Mouse (Mus musculus): Measurements from ENCODE around the gene Add3. TPM values are rescaled to one million over a fixed set of nuclear protein-coding genes. Genes with fewer than 3 reads are reported as not detected.

Gene Add3
- polyA plus RNA-seq, 1 experiment from 2014 or later = 40.2 TPM

- Histone ChIP-seq H3K36me3 (no peaks in the 10 kb centered on the region), H3K4me2 (no peak overlapping the region), H3K9me3 (replicated peaks) (no peaks in the 10 kb centered on the region), H3K4me3 (replicated peaks) (no peak overlapping the region), H3K27ac (replicated peaks) (no peak overlapping the region), H3K4me1 (no peaks in the 10 kb centered on the region), H3K9ac (replicated peaks) (no peak overlapping the region), H3K27me3 (replicated peaks) (no peaks in the 10 kb centered on the region)
- ATAC-seq (ENCODE audit: low FRiP score) = no peak
- 88% methylated on average over 8 of the region's 8 CpGs for WGBS
These were observed 20.9 kb upstream of the Add3 start for GRCm38 (mm10) chr19:53119255-53119795.

- ATAC-seq (ENCODE audit: low FRiP score) = no peak
- H3K9me3 ChIP-seq (replicated peaks) = no peaks in the 10 kb centered on the region
- H3K4me1 ChIP-seq = no peaks in the 10 kb centered on the region
- no peaks in the 10 kb centered on the region for H3K36me3 ChIP-seq
- no peak overlapping the region for H3K4me3 ChIP-seq (replicated peaks)
- WGBS = 77% methylated on average over 3 of the region's 3 CpGs
- H3K4me2 ChIP-seq = no peak overlapping the region
- H3K27ac ChIP-seq (replicated peaks) = no peak overlapping the region
- H3K27me3 ChIP-seq (replicated peaks) = no peaks in the 10 kb centered on the region
- H3K9ac ChIP-seq (replicated peaks) = no peak overlapping the region
These were observed 19.8 kb upstream of the Add3 start for GRCm38 (mm10) chr19:53120483-53120882.

GRCm38 (mm10) chr19:53122641-53123241 lies 17.5 kb upstream of the Add3 start:
- Histone ChIP-seq H3K36me3 (no peaks in the 10 kb centered on the region), H3K9me3 (replicated peaks) (no peaks in the 10 kb centered on the region), H3K27ac (replicated peaks) (no peak overlapping the region), H3K9ac (replicated peaks) (no peak overlapping the region), H3K4me1 (no peaks in the 10 kb centered on the region), H3K4me3 (replicated peaks) (no peak overlapping the region), H3K27me3 (replicated peaks) (no peaks in the 10 kb centered on the region), H3K4me2 (no peak overlapping the region)
- ATAC-seq (ENCODE audit: low FRiP score) = no peak
- 89% methylated on average over 6 of the region's 6 CpGs for WGBS

DNA sequence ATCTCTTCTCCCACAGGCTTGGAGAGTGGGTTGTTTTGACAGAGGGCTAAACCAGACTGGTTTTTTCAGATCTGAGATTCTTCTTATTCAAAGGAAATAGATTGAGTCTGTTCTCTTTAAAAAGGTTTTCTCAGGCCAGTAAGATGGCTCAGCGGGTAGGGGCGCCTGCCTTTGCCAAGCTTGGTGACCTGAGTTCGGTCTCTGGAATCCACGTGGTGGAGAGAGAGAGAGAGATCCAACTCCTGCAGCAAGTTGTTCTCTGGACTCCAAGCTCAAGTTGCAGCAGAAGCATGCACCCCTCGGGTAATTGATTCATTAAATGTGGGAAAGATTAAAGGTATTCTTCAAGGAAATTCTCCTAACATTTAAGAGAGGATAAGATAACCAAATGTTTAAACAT lies 16.9 kb upstream of the Add3 start:
- Histone ChIP-seq H3K4me1 (no peaks in the 10 kb centered on the region), H3K9me3 (replicated peaks) (no peaks in the 10 kb centered on the region), H3K36me3 (no peaks in the 10 kb centered on the region), H3K27ac (replicated peaks) (no peak overlapping the region), H3K4me3 (replicated peaks) (no peak overlapping the region), H3K27me3 (replicated peaks) (no peaks in the 10 kb centered on the region), H3K9ac (replicated peaks) (no peak overlapping the region), H3K4me2 (no peak overlapping the region)
- ATAC-seq (ENCODE audit: low FRiP score) = no peak
- WGBS = 76% methylated on average over 5 of the region's 5 CpGs

DNA sequence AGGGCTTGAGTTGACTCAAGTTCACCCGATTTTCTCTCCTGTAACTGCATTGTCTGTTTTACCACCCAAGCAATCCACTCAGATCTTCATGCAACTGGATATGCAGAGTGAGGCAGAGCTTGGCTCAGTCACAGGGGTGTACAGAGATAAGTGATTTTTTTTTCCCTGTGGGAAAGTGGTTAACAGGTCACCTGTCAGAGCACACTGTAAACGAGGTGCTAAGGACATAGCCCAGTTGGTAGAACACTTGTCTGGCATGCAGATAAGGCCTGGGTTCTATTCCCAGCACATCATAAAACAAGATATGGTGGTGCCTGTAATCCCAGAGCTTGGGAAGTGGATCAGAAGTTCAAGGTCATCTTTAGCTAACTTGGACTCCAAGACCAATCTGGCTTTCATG lies 14.6 kb upstream of the Add3 start:
- Histone ChIP-seq H3K4me3 (replicated peaks) (no peak overlapping the region), H3K9me3 (replicated peaks) (no peaks in the 10 kb centered on the region), H3K4me1 (no peaks in the 10 kb centered on the region), H3K27ac (replicated peaks) (no peak overlapping the region), H3K9ac (replicated peaks) (no peak overlapping the region), H3K27me3 (replicated peaks) (0 out of 2 replicates have a peak, but pooled peaks cover 2% of the 10 kb centered on the region), H3K4me2 (no peak overlapping the region), H3K36me3 (no peaks in the 10 kb centered on the region)
- no peak for ATAC-seq (ENCODE audit: low FRiP score)
- 83% methylated on average over 2 of the region's 2 CpGs for WGBS

DNA sequence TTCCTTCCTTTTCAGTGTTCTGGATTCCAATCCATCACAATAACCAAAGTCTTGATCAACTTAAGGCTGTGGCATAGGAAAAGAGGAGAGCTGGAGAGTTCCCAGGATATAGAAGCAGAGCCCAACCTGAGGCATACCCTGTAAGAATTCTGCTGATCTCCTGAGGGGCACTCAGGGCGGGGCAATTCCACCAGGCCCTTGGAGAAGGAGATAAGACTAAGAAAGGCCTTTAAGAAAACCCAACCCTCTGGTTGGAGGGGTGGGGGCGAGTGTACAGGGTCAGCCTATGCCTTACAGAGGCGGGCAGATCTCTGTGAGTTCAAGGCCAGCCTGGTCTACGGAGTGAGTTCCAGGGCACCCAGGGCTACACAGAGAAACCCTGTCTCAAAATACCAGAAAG lies 13.7 kb upstream of the Add3 start:
- WGBS = 92% methylated on average over 3 of the region's 4 CpGs
- H3K4me1 ChIP-seq = no peaks in the 10 kb centered on the region
- H3K9ac ChIP-seq (replicated peaks) = no peak overlapping the region
- H3K9me3 ChIP-seq (replicated peaks) = no peaks in the 10 kb centered on the region
- H3K4me2 ChIP-seq = no peak overlapping the region
- no peak overlapping the region for H3K27ac ChIP-seq (replicated peaks)
- ATAC-seq (ENCODE audit: low FRiP score) = no peak
- no peak overlapping the region for H3K4me3 ChIP-seq (replicated peaks)
- 0 out of 2 replicates have a peak, but pooled peaks cover 2% of the 10 kb centered on the region for H3K27me3 ChIP-seq (replicated peaks)
- H3K36me3 ChIP-seq = no peaks in the 10 kb centered on the region

GRCm38 (mm10) chr19:53127320-53128291 lies 12.6 kb upstream of the Add3 start:
- no peak overlapping the region for H3K4me2 ChIP-seq
- H3K27me3 ChIP-seq (replicated peaks) = 0 out of 2 replicates have a peak, but pooled peaks cover 2% of the 10 kb centered on the region
- H3K4me1 ChIP-seq = no peaks in the 10 kb centered on the region
- H3K36me3 ChIP-seq = no peaks in the 10 kb centered on the region
- 22% methylated on average over 18 of the region's 18 CpGs for WGBS
- H3K9ac ChIP-seq (replicated peaks) = no peak overlapping the region
- H3K4me3 ChIP-seq (replicated peaks) = no peak overlapping the region
- no peaks in the 10 kb centered on the region for H3K9me3 ChIP-seq (replicated peaks)
- no peak overlapping the region for H3K27ac ChIP-seq (replicated peaks)
- ATAC-seq (ENCODE audit: low FRiP score) = no peak

DNA sequence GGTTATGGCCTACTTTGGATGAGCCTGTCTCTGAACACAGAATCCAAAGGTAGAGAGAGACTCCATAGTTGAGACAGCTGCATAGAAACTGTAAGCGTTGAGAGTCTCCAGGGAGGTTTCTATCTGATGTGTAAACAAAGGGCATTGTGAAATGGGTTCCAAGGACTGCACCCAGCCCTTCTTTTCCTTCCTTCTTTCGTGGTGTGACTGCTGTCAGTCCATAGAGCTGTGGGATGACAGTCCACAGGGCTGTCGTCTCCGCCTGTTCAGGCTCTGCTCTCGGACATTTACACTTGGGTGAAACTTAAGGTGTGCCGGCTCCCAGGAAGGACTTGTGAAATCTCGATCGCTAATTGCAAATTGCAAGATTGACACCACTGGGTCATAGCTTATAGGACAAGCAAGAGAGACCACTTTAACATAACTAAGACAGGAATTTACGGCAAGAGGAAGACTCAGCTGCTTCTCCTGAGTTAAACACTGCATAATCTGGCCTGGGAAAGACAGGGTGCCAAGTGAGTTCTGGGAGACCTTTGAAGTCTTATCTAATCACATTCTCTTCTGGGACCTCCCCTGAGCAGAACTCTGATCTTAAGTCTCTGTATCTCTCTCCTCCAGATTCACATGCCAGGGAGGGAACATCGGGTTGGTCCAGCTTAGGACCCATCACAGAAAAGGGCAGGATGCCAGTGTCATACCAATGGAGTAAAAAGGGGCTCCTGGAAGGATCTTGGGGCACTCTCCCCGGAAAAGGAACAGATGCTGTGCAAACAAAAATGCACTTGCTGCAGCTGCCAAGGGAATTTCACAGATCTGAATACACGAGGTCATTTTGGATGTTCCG lies 11.5 kb upstream of the Add3 start:
- no peaks in the 10 kb centered on the region for H3K4me1 ChIP-seq
- no peaks in the 10 kb centered on the region for H3K9me3 ChIP-seq (replicated peaks)
- H3K27ac ChIP-seq (replicated peaks) = no peak overlapping the region
- H3K4me2 ChIP-seq = no peak overlapping the region
- WGBS = 50% methylated on average over 13 of the region's 13 CpGs
- no peak overlapping the region for H3K4me3 ChIP-seq (replicated peaks)
- ATAC-seq (ENCODE audit: low FRiP score) = no peak
- no peaks in the 10 kb centered on the region for H3K36me3 ChIP-seq
- no peak overlapping the region for H3K9ac ChIP-seq (replicated peaks)
- H3K27me3 ChIP-seq (replicated peaks) = 0 out of 2 replicates have a peak, but pooled peaks cover 2% of the 10 kb centered on the region

DNA sequence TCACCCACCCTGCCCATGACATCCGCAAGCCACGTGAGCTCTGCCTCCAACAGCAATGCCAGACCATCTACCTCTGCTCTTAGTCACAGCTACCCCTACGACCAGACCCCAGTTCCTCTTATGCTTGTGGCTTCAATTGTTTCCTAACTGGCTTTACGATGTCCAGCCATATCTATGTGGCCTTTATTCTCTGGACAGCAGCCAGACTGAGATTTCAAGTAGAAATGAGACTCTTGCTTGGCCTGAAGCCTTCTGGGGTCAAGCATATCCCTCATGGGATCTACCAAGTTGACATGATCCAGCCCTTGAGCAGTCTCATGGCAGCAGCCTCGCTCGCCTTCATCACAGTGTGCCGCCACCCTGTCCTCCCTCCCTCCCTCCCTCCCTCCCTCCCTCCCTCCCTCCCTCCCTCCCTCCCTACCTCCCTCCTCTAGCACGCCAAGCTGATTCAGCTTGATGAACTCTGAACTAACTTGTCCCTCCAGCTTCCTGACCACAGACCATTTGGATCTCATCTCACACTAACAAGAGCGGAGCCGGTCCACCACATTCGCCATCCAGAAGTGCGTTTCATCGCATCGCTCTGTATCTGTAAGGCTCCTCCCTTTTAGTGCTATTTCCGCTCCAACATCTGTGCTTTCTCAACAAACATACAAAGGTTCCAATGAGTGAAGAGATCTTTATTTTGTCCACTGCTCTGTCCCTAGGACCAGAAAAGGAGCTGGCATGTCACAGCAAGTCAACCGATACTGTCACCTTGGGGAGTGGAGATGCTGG lies 9.7 kb upstream of the Add3 start:
- ATAC-seq (ENCODE audit: low FRiP score) = no peak
- H3K9ac ChIP-seq (replicated peaks) = no peak overlapping the region
- 0 out of 2 replicates have a peak, but pooled peaks cover 2% of the 10 kb centered on the region for H3K27me3 ChIP-seq (replicated peaks)
- H3K36me3 ChIP-seq = no peaks in the 10 kb centered on the region
- H3K4me2 ChIP-seq = no peak overlapping the region
- 92% methylated on average over 15 of the region's 16 CpGs for WGBS
- no peaks in the 10 kb centered on the region for H3K9me3 ChIP-seq (replicated peaks)
- H3K27ac ChIP-seq (replicated peaks) = no peak overlapping the region
- no peak overlapping the region for H3K4me3 ChIP-seq (replicated peaks)
- no peaks in the 10 kb centered on the region for H3K4me1 ChIP-seq

DNA sequence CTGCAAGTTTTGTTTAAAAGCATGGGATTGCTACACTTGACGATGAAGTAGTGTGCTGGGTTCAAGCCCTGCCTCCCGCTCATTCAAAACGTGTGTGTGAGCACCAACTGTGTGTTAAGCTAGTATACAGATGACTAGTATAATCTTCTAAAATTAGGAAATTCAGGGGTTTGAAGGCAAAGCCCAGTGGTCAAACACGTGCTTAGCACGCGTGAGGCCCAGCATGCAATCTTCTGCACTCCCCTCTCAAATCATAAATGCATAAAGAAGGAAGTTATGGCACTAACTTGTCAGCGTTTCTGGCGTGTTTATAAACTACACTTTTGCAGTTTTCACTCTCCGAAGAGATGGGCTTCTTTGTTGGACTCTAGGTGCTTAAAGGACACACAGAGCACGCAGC lies 7.8 kb upstream of the Add3 start:
- H3K27ac ChIP-seq (replicated peaks) = no peak overlapping the region
- 84% methylated on average over 10 of the region's 10 CpGs for WGBS

More for the DNA sequence above, 7.8 kb upstream of the Add3 start:
- H3K36me3 ChIP-seq = no peaks in the 10 kb centered on the region
- H3K27me3 ChIP-seq (replicated peaks) = 0 out of 2 replicates have a peak, but pooled peaks cover 2% of the 10 kb centered on the region
- no peak for ATAC-seq (ENCODE audit: low FRiP score)
- no peak overlapping the region for H3K4me3 ChIP-seq (replicated peaks)
- H3K4me2 ChIP-seq = no peak overlapping the region
- H3K4me1 ChIP-seq = peaks cover 7% of the 10 kb centered on the region; the same call in 1 of the 2 replicates
- no peak overlapping the region for H3K9ac ChIP-seq (replicated peaks)
- no peaks in the 10 kb centered on the region for H3K9me3 ChIP-seq (replicated peaks)

Measured in neural tube, embryonic 15.5 days (tissue).